Mouse (Mus musculus): ENCODE measurements around the gene Gbe1.

- no peak for TF ChIP-seq CTCF (IDR thresholded peaks at IDR 0.05; ENCODE audit: low read depth, low read length)
- TF ChIP-seq EP300 (IDR thresholded peaks at IDR 0.05; ENCODE audit: insufficient read depth, low read depth, low read length): no peak
- no peak for TF ChIP-seq POLR2A (IDR thresholded peaks at IDR 0.05; ENCODE audit: insufficient read depth, low read length)
Measured at GRCm38 (mm10) chr16:70602326-70602725, 288.6 kb downstream of the Gbe1 start.

Measured in ES-Bruce4 (cell line).